Mouse (Mus musculus): Measurements from ENCODE around the gene Gm4131. TPM values are rescaled to one million over a fixed set of nuclear protein-coding genes. Genes with fewer than 3 reads are reported as not detected.
A peak's percentile ranks its signal among the peaks of the same experiment; 100 is the strongest.
"Not testable (repeated sequence)": the region's sequence is repeated elsewhere in the genome, so short reads cannot be mapped to it uniquely, and the experiment has no call there.

Gm4131 gene
- polyA plus RNA-seq (2014; fragmentation: Nextera tagmentation; extraction: Ambion mirVana), result not detected in 2 replicates

DNA sequence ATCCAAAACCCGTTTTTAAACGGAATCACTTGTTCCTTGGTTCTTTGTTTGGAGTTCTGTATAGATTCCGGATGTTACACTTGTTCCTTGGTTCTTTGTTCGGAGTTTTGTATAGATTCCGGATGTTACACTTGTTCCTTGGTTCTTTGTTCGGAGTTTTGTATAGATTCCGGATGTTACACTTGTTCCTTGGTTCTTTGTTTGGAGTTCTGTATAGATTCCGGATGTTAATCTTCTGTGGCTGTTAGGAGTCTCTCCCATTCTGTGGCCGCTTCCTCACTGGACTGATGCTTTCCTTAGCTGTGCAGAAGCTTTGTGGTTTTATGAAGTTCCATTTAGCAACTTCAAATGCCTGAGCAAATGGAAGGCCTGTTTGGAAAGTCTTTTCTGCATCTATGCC, at the start of gene Gm4131:
Gm4131 (minus strand) TSS at position 101 of the 400 bp plus-strand sequence.
- not testable (repeated sequence) for H3K9me3 ChIP-seq (ENCODE audit: control insufficient read depth, low read depth, low read length); H3K4me2 ChIP-seq (replicated peaks; ENCODE audit: low read depth, low read length); ATAC-seq (ENCODE audit: insufficient number of reproducible peaks, insufficient read depth, low FRiP score, low read depth); H3K27me3 ChIP-seq (ENCODE audit: control insufficient read depth, insufficient read depth, low read length); H3K4me3 ChIP-seq (ENCODE audit: low read depth, low read length); H3K36me3 ChIP-seq (ENCODE audit: control insufficient read depth, insufficient read depth, low read length); H3K9ac ChIP-seq (replicated peaks; ENCODE audit: low read depth, low read length); H3K27ac ChIP-seq (ENCODE audit: low read length)
- 89% methylated on average over 9 of the region's 9 CpGs for WGBS
- H3K4me1 ChIP-seq (ENCODE audit: control insufficient read depth, insufficient read depth, low read length), result 0 out of 2 replicates have a peak, but pooled peaks cover 11% of the 10 kb centered on the region

DNA sequence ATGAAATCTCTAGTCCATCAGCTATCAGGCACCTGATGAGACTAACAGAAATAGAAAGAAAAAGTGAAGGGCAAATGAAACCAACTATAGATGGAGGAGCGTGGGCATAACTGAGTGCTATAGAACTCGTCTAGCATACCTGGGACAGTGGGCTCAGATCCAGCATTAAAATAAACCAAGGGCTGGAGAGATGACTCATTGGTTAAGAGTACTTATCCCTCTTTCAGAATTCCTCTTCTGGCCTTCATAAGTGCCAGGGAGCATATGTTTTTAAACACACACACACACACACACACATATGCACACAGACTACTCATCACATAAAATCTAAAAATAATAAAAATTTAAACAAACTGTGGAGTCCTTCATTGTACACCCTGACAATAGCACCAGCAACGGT, 43.2 kb upstream of the Gm4131 start:
- Histone ChIP-seq H3K4me3 (ENCODE audit: low read depth, low read length) (no peak overlapping the region), H3K4me1 (ENCODE audit: control insufficient read depth, insufficient read depth, low read length) (no peaks in the 10 kb centered on the region), H3K27me3 (ENCODE audit: control insufficient read depth, insufficient read depth, low read length) (no peaks in the 10 kb centered on the region), H3K36me3 (ENCODE audit: control insufficient read depth, insufficient read depth, low read length) (no peaks in the 10 kb centered on the region), H3K9me3 (ENCODE audit: control insufficient read depth, low read depth, low read length) (no peaks in the 10 kb centered on the region), H3K27ac (ENCODE audit: low read length) (no peak overlapping the region), H3K4me2 (replicated peaks; ENCODE audit: low read depth, low read length) (no peak overlapping the region), H3K9ac (replicated peaks; ENCODE audit: low read depth, low read length) (no peak overlapping the region)
- WGBS, result 68% methylated on average over 3 of the region's 3 CpGs
- no peak for ATAC-seq (ENCODE audit: insufficient number of reproducible peaks, insufficient read depth, low FRiP score, low read depth)

DNA sequence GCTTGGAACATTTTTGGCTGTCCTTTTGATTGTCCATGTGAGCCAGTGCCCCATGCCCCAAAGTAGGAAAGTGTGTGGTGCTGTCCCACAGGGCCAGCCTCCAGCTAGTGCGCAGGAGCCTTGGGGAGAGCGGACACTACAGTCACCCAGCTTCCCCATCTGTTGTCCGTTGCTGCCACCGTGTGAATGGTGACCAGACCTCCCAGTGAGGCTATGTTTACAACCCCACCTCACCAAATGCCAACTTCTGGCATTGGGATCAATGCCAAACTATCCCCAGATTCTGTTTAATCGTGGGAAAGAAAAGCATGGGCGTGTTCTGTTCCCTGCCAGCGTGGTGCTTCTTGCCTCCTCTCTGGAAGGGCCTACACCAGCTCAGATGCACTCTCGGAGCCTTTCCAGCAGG, 41.1 kb upstream of the Gm4131 start:
- H3K9me3 ChIP-seq (ENCODE audit: control insufficient read depth, low read depth, low read length), result no peaks in the 10 kb centered on the region
- no peak overlapping the region for H3K9ac ChIP-seq (replicated peaks; ENCODE audit: low read depth, low read length)
- H3K4me3 ChIP-seq (ENCODE audit: low read depth, low read length), result no peak overlapping the region
- no peaks in the 10 kb centered on the region for H3K36me3 ChIP-seq (ENCODE audit: control insufficient read depth, insufficient read depth, low read length)
- ATAC-seq (ENCODE audit: insufficient number of reproducible peaks, insufficient read depth, low FRiP score, low read depth), result no peak
- no peaks in the 10 kb centered on the region for H3K27me3 ChIP-seq (ENCODE audit: control insufficient read depth, insufficient read depth, low read length)
- H3K27ac ChIP-seq (ENCODE audit: low read length), result no peak overlapping the region
- H3K4me1 ChIP-seq (ENCODE audit: control insufficient read depth, insufficient read depth, low read length), result no peaks in the 10 kb centered on the region
- WGBS, result 79% methylated on average over 8 of the region's 8 CpGs
- H3K4me2 ChIP-seq (replicated peaks; ENCODE audit: low read depth, low read length), result no peak overlapping the region

DNA sequence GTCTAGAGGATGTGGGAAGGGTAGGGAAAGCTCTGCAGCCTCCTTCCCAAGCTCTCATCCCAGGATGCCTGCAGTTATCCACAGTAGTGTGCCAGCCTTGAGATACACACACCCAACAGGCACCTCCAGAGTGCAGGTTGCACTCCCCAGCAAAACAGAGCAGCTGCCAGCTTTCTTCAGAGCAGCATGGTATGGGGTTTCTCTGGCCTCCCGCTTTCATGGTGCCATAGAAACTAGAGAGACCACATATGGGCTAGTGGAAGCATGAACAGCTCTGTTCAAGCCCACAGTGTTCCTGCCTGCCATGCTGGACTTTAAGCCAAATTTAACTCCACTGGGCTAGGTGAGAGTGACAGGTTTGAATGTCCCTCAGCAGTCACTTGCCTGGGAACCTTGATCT, 36.1 kb upstream of the Gm4131 start:
- no peaks in the 10 kb centered on the region for H3K9me3 ChIP-seq (ENCODE audit: control insufficient read depth, low read depth, low read length)
- no peaks in the 10 kb centered on the region for H3K4me1 ChIP-seq (ENCODE audit: control insufficient read depth, insufficient read depth, low read length)
- no peak overlapping the region for H3K4me3 ChIP-seq (ENCODE audit: low read depth, low read length)
- no peak overlapping the region for H3K4me2 ChIP-seq (replicated peaks; ENCODE audit: low read depth, low read length)
- H3K27ac ChIP-seq (ENCODE audit: low read length), result peak overlapping the region; percentile 55; the same call in 1 of the 2 replicates
- H3K36me3 ChIP-seq (ENCODE audit: control insufficient read depth, insufficient read depth, low read length), result no peaks in the 10 kb centered on the region
- H3K9ac ChIP-seq (replicated peaks; ENCODE audit: low read depth, low read length), result no peak overlapping the region
- 86% methylated on average over 1 of the region's 1 CpGs for WGBS
- no peak for ATAC-seq (ENCODE audit: insufficient number of reproducible peaks, insufficient read depth, low FRiP score, low read depth)
- H3K27me3 ChIP-seq (ENCODE audit: control insufficient read depth, insufficient read depth, low read length), result no peaks in the 10 kb centered on the region

DNA sequence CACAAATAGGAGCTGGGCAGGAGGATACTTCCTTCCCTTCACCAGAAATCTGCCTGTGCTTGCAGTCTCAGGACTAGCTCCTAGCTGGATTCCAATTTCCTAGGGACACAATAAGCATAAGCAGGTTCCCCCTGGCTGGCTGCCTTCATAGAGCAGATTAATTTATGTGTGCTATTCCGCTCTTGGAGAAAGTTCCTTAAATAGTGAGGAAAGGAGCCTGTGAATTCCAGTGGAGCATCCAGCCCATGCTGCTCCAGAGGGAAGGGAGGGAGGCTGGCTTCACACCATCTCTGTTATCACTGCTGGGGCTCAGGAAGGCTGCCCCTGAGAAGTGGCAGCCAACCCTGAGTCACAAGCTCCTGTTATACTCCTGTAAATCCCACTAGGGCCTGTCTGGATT, 35.5 kb upstream of the Gm4131 start:
- Histone ChIP-seq H3K4me1 (ENCODE audit: control insufficient read depth, insufficient read depth, low read length) (no peaks in the 10 kb centered on the region), H3K4me3 (ENCODE audit: low read depth, low read length) (no peak overlapping the region), H3K9ac (replicated peaks; ENCODE audit: low read depth, low read length) (no peak overlapping the region), H3K27ac (ENCODE audit: low read length) (peak overlapping the region; percentile 55; the same call in 1 of the 2 replicates), H3K4me2 (replicated peaks; ENCODE audit: low read depth, low read length) (no peak overlapping the region), H3K9me3 (ENCODE audit: control insufficient read depth, low read depth, low read length) (no peaks in the 10 kb centered on the region), H3K36me3 (ENCODE audit: control insufficient read depth, insufficient read depth, low read length) (no peaks in the 10 kb centered on the region), H3K27me3 (ENCODE audit: control insufficient read depth, insufficient read depth, low read length) (no peaks in the 10 kb centered on the region)
- WGBS, result 64% methylated on average over 1 of the region's 1 CpGs
- no peak for ATAC-seq (ENCODE audit: insufficient number of reproducible peaks, insufficient read depth, low FRiP score, low read depth)

DNA sequence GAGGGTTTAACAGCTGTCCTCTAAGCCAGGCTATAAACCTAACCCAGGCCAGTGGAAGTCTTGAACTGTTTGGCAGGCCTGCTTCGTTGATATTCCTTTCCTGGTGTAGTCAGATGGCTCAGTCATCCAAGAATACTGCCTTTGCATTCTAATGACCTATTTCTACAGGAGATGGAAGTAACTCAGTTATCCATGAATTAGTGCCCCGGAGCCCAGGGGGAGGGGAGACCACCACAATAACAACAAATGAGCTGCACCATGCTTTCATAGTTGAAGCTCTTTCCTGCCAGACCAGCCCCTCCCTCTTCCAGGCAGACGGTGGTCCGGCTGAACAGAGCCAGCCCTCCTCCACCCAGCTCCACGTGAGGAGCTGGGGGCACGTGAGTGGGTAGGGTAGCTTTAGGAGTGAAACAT, 33.4 kb upstream of the Gm4131 start:
- Histone ChIP-seq H3K4me1 (ENCODE audit: control insufficient read depth, insufficient read depth, low read length) (no peaks in the 10 kb centered on the region), H3K9ac (replicated peaks; ENCODE audit: low read depth, low read length) (no peak overlapping the region), H3K9me3 (ENCODE audit: control insufficient read depth, low read depth, low read length) (no peaks in the 10 kb centered on the region), H3K27ac (ENCODE audit: low read length) (no peak overlapping the region), H3K27me3 (ENCODE audit: control insufficient read depth, insufficient read depth, low read length) (no peaks in the 10 kb centered on the region), H3K36me3 (ENCODE audit: control insufficient read depth, insufficient read depth, low read length) (no peaks in the 10 kb centered on the region), H3K4me2 (replicated peaks; ENCODE audit: low read depth, low read length) (no peak overlapping the region), H3K4me3 (ENCODE audit: low read depth, low read length) (no peak overlapping the region)
- 72% methylated on average over 6 of the region's 6 CpGs for WGBS
- no peak for ATAC-seq (ENCODE audit: insufficient number of reproducible peaks, insufficient read depth, low FRiP score, low read depth)

DNA sequence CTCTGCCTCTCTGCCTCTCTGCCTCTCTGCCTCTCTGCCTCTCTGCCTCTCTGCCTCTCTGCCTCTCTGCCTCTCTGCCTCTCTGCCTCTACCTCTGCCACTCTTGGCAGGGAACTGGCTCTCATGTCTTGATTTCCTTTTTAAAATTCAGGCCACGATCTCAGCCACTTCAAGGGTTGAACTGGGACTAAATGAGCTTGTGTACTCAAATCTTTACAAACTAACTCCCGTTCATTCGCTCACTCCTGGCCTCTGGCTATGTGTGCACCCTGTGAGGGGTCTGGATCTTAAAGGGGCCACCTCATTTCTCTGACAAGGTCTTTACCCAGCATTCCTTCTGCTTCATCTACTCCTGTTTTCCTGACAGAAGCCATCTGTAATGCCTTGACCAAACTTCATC, 18.6 kb upstream of the Gm4131 start:
- no peaks in the 10 kb centered on the region for H3K36me3 ChIP-seq (ENCODE audit: control insufficient read depth, insufficient read depth, low read length)
- no peak for ATAC-seq (ENCODE audit: insufficient number of reproducible peaks, insufficient read depth, low FRiP score, low read depth)
- no peaks in the 10 kb centered on the region for H3K9me3 ChIP-seq (ENCODE audit: control insufficient read depth, low read depth, low read length)
- no peaks in the 10 kb centered on the region for H3K4me1 ChIP-seq (ENCODE audit: control insufficient read depth, insufficient read depth, low read length)
- H3K9ac ChIP-seq (replicated peaks; ENCODE audit: low read depth, low read length), result no peak overlapping the region
- WGBS, result 34% methylated on average over 3 of the region's 3 CpGs
- H3K4me3 ChIP-seq (ENCODE audit: low read depth, low read length), result no peak overlapping the region
- H3K27ac ChIP-seq (ENCODE audit: low read length), result no peak overlapping the region
- H3K27me3 ChIP-seq (ENCODE audit: control insufficient read depth, insufficient read depth, low read length), result no peaks in the 10 kb centered on the region
- no peak overlapping the region for H3K4me2 ChIP-seq (replicated peaks; ENCODE audit: low read depth, low read length)

DNA sequence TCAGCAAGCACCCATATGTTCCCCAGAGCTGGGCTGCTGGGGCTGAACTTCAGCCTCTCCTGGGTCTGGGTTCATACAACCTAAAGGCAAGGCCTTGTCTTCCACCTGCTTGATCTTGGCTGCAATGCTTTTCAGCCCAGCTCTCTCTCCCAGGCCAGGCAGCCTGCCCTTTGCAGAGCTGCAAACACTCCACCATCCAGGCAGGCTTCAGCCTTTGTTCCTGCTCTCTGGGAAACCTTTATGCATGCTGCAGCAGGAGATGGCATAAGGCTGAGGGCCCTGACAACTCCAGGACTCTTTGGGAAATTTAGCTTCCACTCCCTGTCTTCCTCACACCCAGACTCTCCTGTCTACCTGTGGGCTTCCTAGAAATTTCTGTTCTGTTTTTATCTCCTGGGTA, 17.9 kb upstream of the Gm4131 start:
- Histone ChIP-seq H3K9me3 (ENCODE audit: control insufficient read depth, low read depth, low read length) (no peaks in the 10 kb centered on the region), H3K27me3 (ENCODE audit: control insufficient read depth, insufficient read depth, low read length) (no peaks in the 10 kb centered on the region), H3K4me1 (ENCODE audit: control insufficient read depth, insufficient read depth, low read length) (no peaks in the 10 kb centered on the region), H3K9ac (replicated peaks; ENCODE audit: low read depth, low read length) (no peak overlapping the region), H3K4me3 (ENCODE audit: low read depth, low read length) (no peak overlapping the region), H3K36me3 (ENCODE audit: control insufficient read depth, insufficient read depth, low read length) (no peaks in the 10 kb centered on the region), H3K4me2 (replicated peaks; ENCODE audit: low read depth, low read length) (no peak overlapping the region), H3K27ac (ENCODE audit: low read length) (no peak overlapping the region)
- ATAC-seq (ENCODE audit: insufficient number of reproducible peaks, insufficient read depth, low FRiP score, low read depth), result no peak

DNA sequence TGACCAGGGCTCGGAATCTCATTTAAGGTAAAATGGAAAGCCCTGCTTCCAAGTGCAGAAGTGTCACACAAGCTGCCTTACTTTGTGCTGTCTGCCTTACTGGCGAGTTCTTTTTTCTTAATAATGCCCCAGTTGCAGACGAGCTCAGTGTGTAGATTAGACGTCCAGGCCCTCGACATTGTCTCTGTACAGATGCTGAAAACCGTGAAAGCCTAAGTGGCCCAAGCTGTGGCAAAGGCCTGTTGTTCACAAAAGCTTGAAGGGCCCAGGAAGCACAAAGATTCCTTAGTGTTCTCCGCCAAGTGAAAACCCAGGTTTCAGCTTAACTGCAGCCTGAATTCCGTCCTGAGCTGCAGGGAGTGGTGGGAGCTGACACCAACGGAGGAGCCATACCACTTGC, 15.0 kb upstream of the Gm4131 start:
- no peak overlapping the region for H3K4me2 ChIP-seq (replicated peaks; ENCODE audit: low read depth, low read length)
- no peaks in the 10 kb centered on the region for H3K9me3 ChIP-seq (ENCODE audit: control insufficient read depth, low read depth, low read length)
- no peak overlapping the region for H3K27ac ChIP-seq (ENCODE audit: low read length)
- no peaks in the 10 kb centered on the region for H3K4me1 ChIP-seq (ENCODE audit: control insufficient read depth, insufficient read depth, low read length)
- H3K9ac ChIP-seq (replicated peaks; ENCODE audit: low read depth, low read length), result no peak overlapping the region
- ATAC-seq (ENCODE audit: insufficient number of reproducible peaks, insufficient read depth, low FRiP score, low read depth), result no peak
- no peaks in the 10 kb centered on the region for H3K27me3 ChIP-seq (ENCODE audit: control insufficient read depth, insufficient read depth, low read length)
- WGBS, result 82% methylated on average over 9 of the region's 9 CpGs
- no peaks in the 10 kb centered on the region for H3K36me3 ChIP-seq (ENCODE audit: control insufficient read depth, insufficient read depth, low read length)
- H3K4me3 ChIP-seq (ENCODE audit: low read depth, low read length), result no peak overlapping the region
